Mouse (Mus musculus) forebrain, embryonic 16.5 days (tissue): Measurements from ENCODE around the gene Asb16. TPM values are rescaled to one million over a fixed set of nuclear protein-coding genes. Genes with fewer than 3 reads are reported as not detected.

ENCODE experiments used
- ATAC-seq: fragments of 200-750 bp; cut with Nextera tagmentation; 2 replicates; pipeline ENCODE4 v1.8.0; 2017; ENCODE audit warnings: mild to moderate bottlenecking, moderate library complexity
- H3K27ac ChIP-seq: fragments of 300-500 bp; sonication (generic); 2 replicates; pipeline ENCODE4 v1.5.1; 2014; ENCODE audit warnings: low read length, control low read depth
- H3K27me3 ChIP-seq: fragments of 300-500 bp; sonication (generic); replicated peaks from 2 replicates; pipeline ENCODE4 v1.6.1; 2014; ENCODE audit warnings: low read length; ENCODE audit not compliant: control insufficient read depth, insufficient read depth
- H3K36me3 ChIP-seq: fragments of 300-500 bp; sonication (generic); 2 replicates; pipeline ENCODE4 v1.6.1; 2014; ENCODE audit not compliant: control insufficient read depth, insufficient read depth
- H3K4me1 ChIP-seq: fragments of 300-500 bp; sonication (generic); replicated peaks from 2 replicates; pipeline ENCODE4 v1.6.1; 2014; ENCODE audit warnings: low read length; ENCODE audit not compliant: control insufficient read depth, insufficient read depth
- H3K4me2 ChIP-seq: fragments of 300-500 bp; sonication (generic); 2 replicates; pipeline ENCODE4 v1.6.1; 2014; ENCODE audit warnings: mild to moderate bottlenecking, low read length, control low read depth
- H3K4me3 ChIP-seq: fragments of 300-500 bp; sonication (generic); replicated peaks from 2 replicates; pipeline ENCODE4 v1.5.1; 2014; ENCODE audit warnings: mild to moderate bottlenecking, low read length, control low read depth
- H3K9ac ChIP-seq: fragments of 300-500 bp; sonication (generic); replicated peaks from 2 replicates; pipeline ENCODE4 v1.6.1; 2014; ENCODE audit warnings: low read depth, low read length, control low read depth
- H3K9me3 ChIP-seq: fragments of 300-500 bp; sonication (generic); 2 replicates; pipeline ENCODE4 v1.6.1; 2016; ENCODE audit warnings: low read length; ENCODE audit not compliant: control insufficient read depth
- WGBS: fragments of 180-500 bp; shearing (Covaris S2); extraction: QIAGEN DNeasy Blood & Tissue Kit; methylation state at CpG from one replicate; pipeline ENCODE4 v1.1.7; 2014; 5-methylcytosine and 5-hydroxymethylcytosine counted together
- polyA plus RNA-seq: library from polyadenylated mRNA; unstranded; fragments of >200 nt; fragmentation: Nextera tagmentation; extraction: Ambion mirVana; gene quantifications from 2 replicates; pipeline ENCODE4 v1.2.1, GENCODE M21; 2015

Asb16 gene
- polyA plus RNA-seq, 1 experiment from 2014 or later: not detected

DNA sequence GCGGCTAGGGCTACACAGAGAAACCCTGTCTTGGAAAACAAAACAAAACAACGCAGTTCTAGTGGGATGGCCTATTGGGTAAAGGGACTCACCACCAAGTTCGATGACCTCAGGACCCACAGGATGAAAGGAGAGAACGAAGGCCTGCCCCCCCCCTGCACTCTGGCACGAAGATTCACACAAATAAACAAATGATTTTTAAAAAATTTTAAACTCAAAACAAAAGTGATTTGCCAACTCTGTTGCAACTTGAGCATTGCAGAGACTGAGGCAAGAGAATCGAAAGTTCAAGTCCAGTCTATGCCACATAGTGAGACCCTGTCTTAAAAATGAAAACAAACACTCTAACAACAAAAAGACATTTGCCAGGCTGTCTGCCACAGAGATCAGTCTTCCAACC, 27.9 kb upstream of the Asb16 start:
- Histone ChIP-seq H3K27ac (no peak overlapping the region), H3K4me2 (no peak overlapping the region), H3K4me3 (no peak overlapping the region), H3K9ac (no peak overlapping the region), H3K36me3 (no peaks in the 10 kb centered on the region), H3K9me3 (0 out of 2 replicates have a peak, but pooled peaks cover 4% of the 10 kb centered on the region), H3K27me3 (no peaks in the 10 kb centered on the region), H3K4me1 (peaks cover 11% of the 10 kb centered on the region)
- WGBS: 90% methylated on average over 6 of the region's 6 CpGs
- no peak for ATAC-seq

DNA sequence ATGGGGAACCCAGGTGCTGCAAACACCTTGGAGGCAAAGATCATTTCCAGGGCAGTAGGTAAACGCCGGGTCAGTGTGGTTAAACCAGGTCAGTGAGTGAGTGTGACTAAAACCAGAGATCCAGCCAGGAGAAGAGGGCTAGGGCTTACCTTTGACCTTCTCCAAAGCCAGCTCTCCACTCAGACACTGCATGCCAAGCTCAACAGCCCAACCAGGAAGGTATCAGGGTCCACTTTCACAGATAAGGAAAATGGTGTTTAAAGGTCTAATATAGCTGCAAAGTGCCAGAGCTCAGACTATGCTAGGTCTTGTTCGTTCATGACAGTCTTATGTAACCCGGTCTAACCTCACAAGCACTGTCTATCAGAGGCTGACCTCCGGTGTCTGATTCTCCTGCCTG, 27.3 kb upstream of the Asb16 start:
- no peak for ATAC-seq
- no peaks in the 10 kb centered on the region for H3K36me3 ChIP-seq
- no peak overlapping the region for H3K4me3 ChIP-seq

DNA sequence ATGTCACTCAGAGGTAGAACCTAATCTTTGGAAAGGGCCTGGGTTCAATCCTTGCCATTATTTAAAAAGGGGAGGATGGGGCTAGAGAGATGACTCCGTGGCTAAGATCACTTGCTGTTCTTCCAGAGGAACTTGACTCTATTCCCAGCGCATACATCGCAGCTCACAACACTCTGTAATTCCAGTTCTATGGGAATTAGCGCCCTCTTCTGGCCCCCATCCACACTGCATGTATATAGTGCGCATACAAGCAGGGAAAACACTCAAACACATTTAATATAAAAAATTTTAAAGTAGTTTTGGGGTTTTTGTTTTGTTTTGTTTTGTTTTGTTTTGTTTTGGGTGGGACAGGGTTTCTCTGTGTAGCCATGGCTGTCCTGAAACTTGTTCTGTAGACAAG, 26.7 kb upstream of the Asb16 start:
- WGBS: 55% methylated on average over 5 of the region's 5 CpGs
- 0 out of 2 replicates have a peak, but pooled peaks cover 4% of the 10 kb centered on the region for H3K9me3 ChIP-seq
- ATAC-seq: no peak
- H3K27me3 ChIP-seq: no peaks in the 10 kb centered on the region
- H3K4me2 ChIP-seq: no peak overlapping the region
- H3K4me1 ChIP-seq: peaks cover 16% of the 10 kb centered on the region
- H3K36me3 ChIP-seq: no peaks in the 10 kb centered on the region
- H3K9ac ChIP-seq: no peak overlapping the region
- H3K4me3 ChIP-seq: no peak overlapping the region
- no peak overlapping the region for H3K27ac ChIP-seq

More for the DNA sequence above, 27.3 kb upstream of the Asb16 start:
- WGBS: 91% methylated on average over 5 of the region's 5 CpGs
- H3K27ac ChIP-seq: no peak overlapping the region
- H3K4me2 ChIP-seq: no peak overlapping the region
- H3K27me3 ChIP-seq: no peaks in the 10 kb centered on the region
- peaks cover 16% of the 10 kb centered on the region for H3K4me1 ChIP-seq
- H3K9me3 ChIP-seq: 0 out of 2 replicates have a peak, but pooled peaks cover 4% of the 10 kb centered on the region
- no peak overlapping the region for H3K9ac ChIP-seq

DNA sequence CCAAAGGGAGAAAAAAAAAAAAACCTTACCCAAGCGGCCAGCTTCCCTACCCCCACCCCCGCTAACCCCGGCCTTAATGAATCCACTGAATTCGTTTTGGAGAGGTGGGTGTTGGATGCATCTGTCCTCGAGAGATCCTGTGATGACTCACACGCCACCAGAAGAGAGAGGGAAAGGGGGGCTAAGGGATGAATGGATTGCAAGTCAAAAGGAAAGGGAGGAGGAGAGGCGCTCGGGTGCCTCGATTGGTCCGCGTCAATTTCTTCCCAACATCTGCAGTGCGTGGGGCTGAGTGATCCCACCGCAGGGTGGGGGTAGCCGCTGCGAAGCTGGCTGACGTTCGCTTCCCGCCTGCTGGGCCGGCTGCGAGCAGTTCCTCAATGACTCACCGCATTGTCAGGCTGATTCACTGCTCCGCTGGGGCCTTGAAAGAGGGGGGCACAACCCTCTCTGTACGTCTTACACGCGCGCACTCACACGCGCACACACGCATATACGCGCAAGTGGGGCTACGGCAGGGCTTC, 23.6 kb upstream of the Asb16 start:
- Histone ChIP-seq H3K27me3 (no peaks in the 10 kb centered on the region), H3K4me1 (peaks cover 28% of the 10 kb centered on the region), H3K36me3 (no peaks in the 10 kb centered on the region), H3K4me2 (peak overlapping the region; percentile 75), H3K9ac (peak overlapping the region; percentile 49), H3K27ac (peak overlapping the region; percentile 43), H3K9me3 (0 out of 2 replicates have a peak, but pooled peaks cover 4% of the 10 kb centered on the region), H3K4me3 (peak overlapping the region; percentile 40)
- 0% methylated on average over 32 of the region's 32 CpGs for WGBS
- peak; percentile 82 for ATAC-seq

DNA sequence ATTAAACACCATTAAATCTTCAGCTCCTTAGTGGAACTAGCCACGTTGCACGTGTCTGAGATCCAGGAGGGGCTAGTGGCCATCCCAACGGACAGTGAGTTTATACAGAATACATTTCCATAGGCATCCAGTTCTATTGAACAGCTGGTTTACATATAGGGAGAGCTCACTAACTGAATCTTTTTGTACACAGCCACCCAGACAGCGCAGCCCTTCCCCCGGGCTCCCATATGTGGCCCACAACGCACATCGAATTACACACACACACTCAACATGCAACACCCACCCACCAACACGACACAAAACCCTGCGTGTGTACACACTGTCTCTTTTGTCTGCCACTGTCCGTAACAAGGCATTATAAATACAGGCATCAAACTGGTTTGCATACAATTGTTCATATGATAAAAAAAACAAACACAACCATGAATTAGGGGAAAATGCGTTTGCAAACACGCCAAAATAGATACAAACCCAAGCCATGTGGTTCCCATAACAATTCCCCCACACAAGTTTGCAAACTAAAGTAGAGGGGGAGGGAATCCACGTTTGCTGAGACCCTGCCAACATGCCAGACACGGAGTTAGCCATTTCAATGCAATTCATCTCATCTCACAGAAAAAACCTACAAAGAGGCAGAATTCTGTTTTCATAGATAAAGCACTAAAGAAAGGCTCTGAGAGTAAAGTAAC, 22.8 kb upstream of the Asb16 start:
- Histone ChIP-seq H3K4me2 (peak overlapping the region; percentile 75), H3K9ac (peak overlapping the region; percentile 49), H3K27me3 (no peaks in the 10 kb centered on the region), H3K36me3 (no peaks in the 10 kb centered on the region), H3K4me3 (peak overlapping the region; percentile 40), H3K4me1 (peaks cover 28% of the 10 kb centered on the region), H3K27ac (peak overlapping the region; percentile 43), H3K9me3 (0 out of 2 replicates have a peak, but pooled peaks cover 4% of the 10 kb centered on the region)
- no peak for ATAC-seq
- 36% methylated on average over 14 of the region's 14 CpGs for WGBS

DNA sequence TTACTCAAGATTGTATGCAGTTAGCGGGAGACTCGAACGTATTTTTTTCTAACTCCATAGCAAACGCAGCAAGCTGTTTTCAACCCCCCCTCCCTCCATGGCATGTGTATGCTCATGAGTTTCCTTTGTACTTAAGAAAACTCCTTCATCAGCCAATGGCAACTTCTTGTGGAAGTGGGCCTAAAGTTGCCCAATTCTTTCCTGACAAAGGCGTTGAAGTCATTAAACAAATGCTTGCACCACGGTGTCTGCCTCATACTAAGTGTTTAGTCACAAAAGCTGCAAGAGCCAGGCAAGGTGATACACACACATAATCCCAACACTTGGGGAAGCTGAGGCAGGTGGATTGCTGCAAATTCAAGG, 22.3 kb upstream of the Asb16 start:
- H3K4me1 ChIP-seq: peaks cover 28% of the 10 kb centered on the region
- H3K4me2 ChIP-seq: no peak overlapping the region
- no peak for ATAC-seq
- no peak overlapping the region for H3K9ac ChIP-seq
- 72% methylated on average over 6 of the region's 6 CpGs for WGBS
- no peak overlapping the region for H3K27ac ChIP-seq
- no peaks in the 10 kb centered on the region for H3K27me3 ChIP-seq
- 0 out of 2 replicates have a peak, but pooled peaks cover 4% of the 10 kb centered on the region for H3K9me3 ChIP-seq
- no peaks in the 10 kb centered on the region for H3K36me3 ChIP-seq
- H3K4me3 ChIP-seq: no peak overlapping the region

DNA sequence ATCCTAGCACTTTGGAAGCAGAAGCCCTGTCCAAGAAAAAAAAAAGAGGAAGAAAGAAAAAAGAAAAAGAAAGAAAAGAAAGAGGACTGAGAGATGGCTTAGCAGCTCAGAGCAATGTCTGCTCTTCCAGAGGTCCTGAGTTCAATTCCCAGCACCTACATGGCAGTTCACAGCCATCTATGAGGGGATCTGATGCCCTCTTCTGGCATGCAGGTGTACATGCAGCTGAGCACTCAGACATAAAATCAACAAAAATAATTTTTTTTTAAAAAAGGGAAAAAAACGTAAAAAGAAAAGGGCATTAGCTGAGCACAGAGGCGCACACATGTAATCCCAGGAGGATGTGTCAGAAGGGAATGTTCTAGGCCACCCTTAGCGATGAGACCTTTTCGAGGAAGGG, 21.7 kb upstream of the Asb16 start:
- no peak for ATAC-seq
- no peaks in the 10 kb centered on the region for H3K27me3 ChIP-seq
- H3K27ac ChIP-seq: no peak overlapping the region
- WGBS: 87% methylated on average over 4 of the region's 4 CpGs
- peaks cover 28% of the 10 kb centered on the region for H3K4me1 ChIP-seq
- no peak overlapping the region for H3K4me3 ChIP-seq
- H3K36me3 ChIP-seq: no peaks in the 10 kb centered on the region
- H3K9me3 ChIP-seq: 0 out of 2 replicates have a peak, but pooled peaks cover under 1% of the 10 kb centered on the region
- H3K9ac ChIP-seq: no peak overlapping the region
- no peak overlapping the region for H3K4me2 ChIP-seq

DNA sequence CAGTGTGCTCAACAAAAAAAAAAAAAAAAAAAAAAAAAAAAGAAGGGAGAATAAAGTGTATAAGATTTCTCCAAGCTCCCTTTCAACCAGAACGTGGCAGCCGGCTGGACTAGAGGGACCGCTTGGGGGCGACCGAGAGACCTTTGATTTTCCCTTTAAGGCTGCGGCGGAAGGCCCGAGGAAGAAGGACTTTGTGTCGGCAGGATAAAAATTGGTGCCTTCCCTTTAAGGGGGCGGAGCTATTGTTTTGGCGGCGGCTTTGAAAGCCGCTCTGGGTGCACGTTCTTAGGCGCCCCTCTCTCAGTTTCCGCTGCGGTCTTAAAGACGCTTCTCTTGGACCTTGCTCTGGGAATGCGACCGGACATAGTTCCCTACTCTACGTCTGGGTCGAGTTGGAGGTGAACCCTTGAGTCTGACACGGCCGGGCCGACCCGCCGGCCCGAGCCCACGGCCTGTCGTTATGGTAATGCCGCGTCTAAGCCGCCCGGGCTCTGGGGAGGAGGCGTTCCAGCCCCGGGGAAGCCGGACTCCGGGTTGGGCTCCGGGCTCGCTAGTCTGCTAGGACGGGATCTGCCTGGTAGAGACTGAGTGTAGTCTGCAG, 19.8 kb upstream of the Asb16 start, which contains the start of gene BC030867:
BC030867 (plus strand) TSS at position 253 of the 601 bp plus-strand sequence.
- WGBS: 0% methylated on average over 41 of the region's 41 CpGs
- H3K4me1 ChIP-seq: peaks cover 28% of the 10 kb centered on the region
- H3K36me3 ChIP-seq: no peaks in the 10 kb centered on the region
- H3K27ac ChIP-seq: no peak within 1 kb of the TSS
- H3K4me3 ChIP-seq: peak within 1 kb of the TSS; percentile 55
- H3K9ac ChIP-seq: peak within 1 kb of the TSS; percentile 45
- H3K4me2 ChIP-seq: peak within 1 kb of the TSS; percentile 93
- no peaks in the 10 kb centered on the region for H3K9me3 ChIP-seq
- H3K27me3 ChIP-seq: no peaks in the 10 kb centered on the region
- peak; percentile 39 for ATAC-seq

DNA sequence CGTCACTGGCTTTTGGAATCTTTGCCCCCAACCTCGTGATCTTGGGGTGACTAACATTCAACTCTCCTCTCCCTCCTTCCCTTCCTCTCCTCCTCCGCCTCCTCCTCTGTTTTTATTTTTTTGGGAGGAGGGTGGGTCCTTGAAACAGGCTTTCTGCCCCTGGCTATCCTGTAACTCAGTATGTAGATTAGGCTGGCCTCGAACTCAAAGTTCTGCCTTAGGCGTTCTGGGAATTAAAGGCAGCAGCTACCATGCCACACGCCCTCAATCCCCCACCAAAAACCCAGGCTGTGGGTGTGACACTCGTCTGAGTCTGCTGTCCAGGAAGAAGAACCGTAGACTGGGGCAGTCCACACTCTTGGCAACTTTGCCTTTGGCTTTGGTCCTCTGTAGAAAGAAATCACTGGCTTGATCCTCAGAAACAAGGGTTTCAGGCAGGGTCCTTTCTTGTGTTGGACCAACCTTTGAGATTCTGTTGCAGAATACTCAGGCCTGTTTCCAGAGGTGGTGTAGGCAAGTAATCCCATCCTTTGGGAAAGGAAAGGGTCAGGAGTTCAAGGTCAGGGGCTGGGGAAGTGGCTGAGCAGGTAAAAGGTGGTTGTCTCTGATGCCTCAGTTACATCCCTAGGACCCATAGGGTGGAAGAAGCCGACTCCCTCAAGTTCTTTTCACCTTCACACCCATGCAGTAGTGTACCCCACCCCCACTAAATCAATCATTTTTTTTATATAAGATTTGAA, 19.0 kb upstream of the Asb16 start:
- ATAC-seq: no peak
- peak overlapping the region; percentile 55 for H3K4me3 ChIP-seq
- WGBS: 13% methylated on average over 9 of the region's 9 CpGs
- H3K36me3 ChIP-seq: no peaks in the 10 kb centered on the region
- no peaks in the 10 kb centered on the region for H3K9me3 ChIP-seq
- H3K4me1 ChIP-seq: peaks cover 27% of the 10 kb centered on the region
- H3K27me3 ChIP-seq: no peaks in the 10 kb centered on the region
- no peak overlapping the region for H3K27ac ChIP-seq
- H3K4me2 ChIP-seq: peak overlapping the region; percentile 93
- peak overlapping the region; percentile 45 for H3K9ac ChIP-seq
